Mouse (Mus musculus) embryonic facial prominence, embryonic 10.5 days (tissue): ENCODE results near the gene Apbb1ip. TPM values are rescaled to one million over a fixed set of nuclear protein-coding genes. Genes with fewer than 3 reads are reported as not detected.

Experiments used
- DNase-seq: peaks from one replicate; pipeline ENCODE4 v3.0.0-alpha.2; 2017; ENCODE audit warnings: low spot score
- H3K27ac ChIP-seq: fragments of 300-500 bp; sonication (generic); replicated peaks from 2 replicates; pipeline ENCODE4 v1.5.1; 2016; ENCODE audit warnings: mild to moderate bottlenecking
- H3K27me3 ChIP-seq: fragments of 300-500 bp; sonication (generic); replicated peaks from 2 replicates; pipeline ENCODE4 v1.6.1; 2016; ENCODE audit warnings: low read depth, mild to moderate bottlenecking; ENCODE audit not compliant: poor library complexity, severe bottlenecking
- H3K36me3 ChIP-seq: fragments of 300-500 bp; sonication (generic); replicated peaks from 2 replicates; pipeline ENCODE4 v1.6.1; 2016; ENCODE audit warnings: mild to moderate bottlenecking, moderate library complexity
- H3K4me1 ChIP-seq: fragments of 300-500 bp; sonication (generic); 2 replicates; pipeline ENCODE4 v1.6.1; 2016
- H3K4me3 ChIP-seq: fragments of 300-500 bp; sonication (generic); 2 replicates; pipeline ENCODE4 v1.5.1; 2016; ENCODE audit warnings: mild to moderate bottlenecking, moderate library complexity
- H3K9me3 ChIP-seq: fragments of 300-500 bp; sonication (generic); 2 replicates; pipeline ENCODE4 v1.6.1; 2016; ENCODE audit warnings: mild to moderate bottlenecking
- WGBS: fragments of 180-500 bp; shearing (Covaris S2); methylation state at CpG from one replicate; pipeline ENCODE4 v1.1.7; 2016; 5-methylcytosine and 5-hydroxymethylcytosine counted together
- polyA plus RNA-seq: library from polyadenylated mRNA; unstranded; fragments of >200 nt; fragmentation: Nextera tagmentation; extraction: Ambion mirVana; gene quantifications from 2 replicates; pipeline ENCODE4 v1.2.1, GENCODE M21; 2016

Apbb1ip gene
- polyA plus RNA-seq, 1 experiment from 2014 or later = 1.6 TPM

DNA sequence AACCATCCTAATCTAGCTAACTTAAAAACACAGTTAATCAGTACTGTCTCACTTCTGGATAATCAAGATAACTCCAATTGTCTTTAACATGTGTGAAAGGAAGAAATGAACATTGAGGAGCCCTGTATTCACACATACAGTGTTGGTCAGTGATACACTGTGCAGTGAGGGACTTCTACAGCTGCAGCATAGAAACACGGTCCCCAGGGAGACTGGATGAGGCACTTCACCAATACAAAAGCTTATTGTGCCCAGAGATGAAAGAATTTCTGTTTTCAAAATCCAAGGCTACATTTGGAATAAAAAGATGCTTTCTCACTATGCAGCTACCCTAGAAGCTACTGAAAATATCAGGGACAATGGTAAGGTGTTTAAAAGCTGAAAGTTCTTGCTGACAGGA lies 7.0 kb downstream of the Apbb1ip start:
- Histone ChIP-seq H3K9me3 (no peaks in the 10 kb centered on the region), H3K27ac (no peak overlapping the region), H3K27me3 (no peaks in the 10 kb centered on the region), H3K36me3 (no peaks in the 10 kb centered on the region), H3K4me3 (no peak overlapping the region), H3K4me1 (no peaks in the 10 kb centered on the region)
- 59% methylated on average over 1 of the region's 1 CpGs for WGBS
- no peak for DNase-seq

DNA sequence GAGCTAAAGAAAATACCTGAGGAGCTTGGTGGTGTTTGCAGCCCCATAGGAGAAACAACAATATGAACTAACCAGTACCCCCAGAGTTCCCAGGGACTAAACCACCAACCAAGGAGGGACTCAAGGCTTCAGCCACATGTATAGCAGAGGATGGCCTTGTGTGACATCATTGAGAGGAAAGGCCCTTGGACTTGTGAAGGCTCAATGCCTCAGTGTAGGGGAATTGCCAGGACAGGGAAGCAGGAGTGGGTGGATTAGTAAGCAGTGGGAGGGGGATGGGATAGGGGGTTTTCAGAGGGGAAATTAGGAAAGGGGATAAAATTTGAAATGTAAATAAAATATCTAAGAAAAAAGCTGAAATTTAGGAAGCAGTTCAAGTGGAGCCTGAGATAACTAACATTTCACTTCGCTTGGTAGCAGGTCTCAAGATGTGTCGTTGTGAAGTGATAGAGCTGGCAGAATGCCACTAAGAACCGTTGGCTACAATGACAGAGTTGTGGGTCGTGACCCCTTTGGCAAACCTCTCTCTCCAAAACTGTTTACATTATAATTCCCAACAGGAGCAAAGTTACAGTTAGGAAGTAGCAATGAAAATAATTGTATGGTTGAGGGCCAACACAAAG lies 7.6 kb downstream of the Apbb1ip start:
- Histone ChIP-seq H3K4me1 (no peaks in the 10 kb centered on the region), H3K4me3 (no peak overlapping the region), H3K9me3 (no peaks in the 10 kb centered on the region), H3K36me3 (no peaks in the 10 kb centered on the region), H3K27ac (no peak overlapping the region), H3K27me3 (no peaks in the 10 kb centered on the region)
- 80% methylated on average over 4 of the region's 4 CpGs for WGBS
- no peak for DNase-seq

DNA sequence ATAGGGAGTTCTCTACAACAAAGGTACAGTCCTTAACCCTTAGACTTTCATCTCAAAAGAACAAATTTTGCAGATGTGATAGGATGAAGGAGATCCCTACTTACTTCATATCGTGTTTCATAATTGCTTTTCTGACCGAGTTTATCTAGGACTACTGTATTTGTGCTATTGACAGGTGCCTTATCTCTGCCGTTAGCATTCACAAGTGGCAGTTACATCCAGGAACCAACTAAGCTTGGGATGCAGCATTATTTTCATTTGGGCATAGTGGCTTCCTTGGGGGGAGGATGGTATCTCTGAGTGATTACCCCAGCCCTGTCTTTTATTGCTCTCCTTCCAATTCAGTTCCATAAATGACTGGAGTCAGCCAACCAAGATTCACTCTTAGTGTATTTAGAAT lies 8.2 kb downstream of the Apbb1ip start:
- WGBS = 86% methylated on average over 3 of the region's 3 CpGs

DNA sequence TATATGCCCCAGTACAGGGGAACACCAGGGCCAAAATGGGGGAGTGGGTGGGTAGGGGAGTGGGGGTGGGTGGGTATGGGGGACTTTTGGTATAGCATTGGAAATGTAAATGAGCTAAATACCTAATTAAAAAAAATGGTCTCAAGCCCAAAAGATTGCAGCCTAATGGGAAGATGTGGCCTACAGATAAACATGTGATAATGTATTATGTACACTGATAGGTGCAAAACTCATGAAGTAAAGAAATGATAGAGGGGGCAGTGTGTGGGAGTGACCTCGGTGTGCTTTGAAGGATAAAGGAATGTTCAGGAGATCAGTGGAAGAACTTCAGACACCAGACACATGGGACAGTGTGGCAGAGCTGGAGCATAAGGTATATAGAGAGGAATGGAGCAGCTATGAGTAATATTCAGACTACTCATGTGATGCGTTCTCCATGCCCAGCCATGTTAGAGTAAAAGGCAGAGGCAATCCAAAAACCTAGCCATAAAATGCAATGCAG lies 9.3 kb downstream of the Apbb1ip start:
- Histone ChIP-seq H3K9me3 (no peaks in the 10 kb centered on the region), H3K36me3 (no peaks in the 10 kb centered on the region), H3K4me3 (no peak overlapping the region), H3K27ac (no peak overlapping the region), H3K27me3 (no peaks in the 10 kb centered on the region), H3K4me1 (no peaks in the 10 kb centered on the region)
- 88% methylated on average over 2 of the region's 2 CpGs for WGBS
- DNase-seq = no peak

More for the DNA sequence above, 8.2 kb downstream of the Apbb1ip start:
- Histone ChIP-seq H3K9me3 (no peaks in the 10 kb centered on the region), H3K27me3 (no peaks in the 10 kb centered on the region), H3K27ac (no peak overlapping the region), H3K36me3 (no peaks in the 10 kb centered on the region), H3K4me1 (no peaks in the 10 kb centered on the region), H3K4me3 (no peak overlapping the region)
- DNase-seq = no peak

DNA sequence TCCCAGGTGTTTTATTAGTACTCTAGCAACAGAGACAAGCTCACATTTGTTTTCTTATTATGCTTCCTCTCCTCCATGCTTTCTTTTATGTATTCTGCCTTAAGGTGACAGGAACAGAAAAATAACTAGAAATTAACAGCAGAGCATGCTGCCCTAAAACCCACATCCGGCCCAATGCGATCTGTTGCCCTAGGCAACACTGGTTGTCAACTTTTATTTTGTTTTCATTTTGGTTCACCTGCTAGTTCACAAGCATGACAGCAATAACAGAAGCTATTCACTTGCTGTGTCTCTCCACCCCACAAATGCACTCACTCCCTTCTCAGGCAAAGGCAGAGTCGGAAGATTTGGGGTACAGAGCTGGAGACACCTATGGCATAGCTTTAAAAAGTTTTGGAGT lies 10.3 kb downstream of the Apbb1ip start:
- Histone ChIP-seq H3K27me3 (no peaks in the 10 kb centered on the region), H3K4me3 (no peak overlapping the region), H3K36me3 (no peaks in the 10 kb centered on the region), H3K9me3 (no peaks in the 10 kb centered on the region), H3K4me1 (no peaks in the 10 kb centered on the region), H3K27ac (no peak overlapping the region)
- WGBS = 76% methylated on average over 3 of the region's 3 CpGs
- DNase-seq = no peak

DNA sequence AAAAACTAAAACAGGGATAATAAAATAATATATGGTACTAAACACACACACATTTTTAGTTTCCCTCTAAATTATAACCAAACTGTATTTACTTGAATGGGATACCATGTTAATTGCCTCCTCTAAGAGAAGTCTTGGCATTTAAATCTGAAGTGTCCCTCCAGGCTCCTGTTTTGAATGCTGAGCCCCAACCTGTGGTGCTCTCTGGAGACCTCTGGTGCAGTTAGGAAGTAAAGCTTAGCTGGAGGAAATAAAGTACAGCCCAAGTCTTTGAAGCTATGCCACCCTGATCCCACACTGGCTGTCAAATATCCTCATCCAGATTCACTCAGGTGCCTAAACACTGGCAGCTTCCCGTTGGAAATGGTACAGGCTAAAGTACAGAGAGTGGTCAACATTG lies 10.9 kb downstream of the Apbb1ip start:
- no peaks in the 10 kb centered on the region for H3K9me3 ChIP-seq
- no peak for DNase-seq
- no peaks in the 10 kb centered on the region for H3K36me3 ChIP-seq
- H3K27me3 ChIP-seq = no peaks in the 10 kb centered on the region
- no peaks in the 10 kb centered on the region for H3K4me1 ChIP-seq
- H3K4me3 ChIP-seq = no peak overlapping the region
- no peak overlapping the region for H3K27ac ChIP-seq
- 58% methylated on average over 1 of the region's 1 CpGs for WGBS

DNA sequence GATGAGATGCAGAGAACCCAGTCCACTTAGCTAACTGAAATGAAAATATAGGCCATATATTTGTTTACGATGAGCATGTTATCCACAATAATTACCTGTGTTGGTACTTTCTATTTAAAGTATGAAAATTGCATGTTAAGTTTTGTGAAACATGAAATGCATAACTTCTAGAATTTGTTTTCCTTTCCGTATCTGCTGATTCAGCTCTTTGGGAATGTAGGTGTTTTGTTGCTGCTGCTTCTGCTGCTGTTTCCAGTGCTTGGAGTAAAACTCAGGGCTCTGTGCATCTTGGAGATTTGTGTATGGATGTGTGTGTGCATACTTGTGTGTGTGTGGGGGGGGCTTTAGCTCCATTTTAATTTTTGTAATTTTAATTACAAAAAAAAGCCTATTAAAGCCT lies 14.8 kb downstream of the Apbb1ip start:
- no peaks in the 10 kb centered on the region for H3K36me3 ChIP-seq
- H3K4me1 ChIP-seq = no peaks in the 10 kb centered on the region
- no peak overlapping the region for H3K27ac ChIP-seq
- WGBS = 93% methylated on average over 2 of the region's 2 CpGs
- no peak for DNase-seq
- no peaks in the 10 kb centered on the region for H3K27me3 ChIP-seq
- H3K4me3 ChIP-seq = no peak overlapping the region
- H3K9me3 ChIP-seq = no peaks in the 10 kb centered on the region

DNA sequence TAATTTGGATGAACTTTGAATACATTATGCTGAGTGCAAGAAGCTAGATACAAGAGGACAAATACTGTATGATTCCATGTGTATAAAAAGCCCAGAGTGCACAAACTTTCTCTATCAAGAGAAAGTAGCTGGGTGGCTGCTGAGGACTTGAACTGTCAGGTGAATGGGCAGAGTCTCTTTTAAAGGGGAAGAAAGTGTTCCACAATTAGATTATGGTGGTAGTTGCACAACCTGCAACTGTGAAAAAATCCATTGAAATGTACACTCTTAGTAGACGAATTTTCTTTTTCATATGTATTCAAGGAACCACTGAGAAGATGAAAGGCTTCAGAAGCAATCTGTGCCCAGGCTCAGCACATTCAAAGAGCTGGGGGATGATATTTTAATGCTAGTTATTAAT lies 15.7 kb downstream of the Apbb1ip start:
- Histone ChIP-seq H3K4me1 (no peaks in the 10 kb centered on the region), H3K4me3 (no peak overlapping the region), H3K27me3 (no peaks in the 10 kb centered on the region), H3K27ac (no peak overlapping the region), H3K9me3 (no peaks in the 10 kb centered on the region), H3K36me3 (no peaks in the 10 kb centered on the region)
- DNase-seq = no peak
- WGBS = 56% methylated on average over 1 of the region's 1 CpGs

DNA sequence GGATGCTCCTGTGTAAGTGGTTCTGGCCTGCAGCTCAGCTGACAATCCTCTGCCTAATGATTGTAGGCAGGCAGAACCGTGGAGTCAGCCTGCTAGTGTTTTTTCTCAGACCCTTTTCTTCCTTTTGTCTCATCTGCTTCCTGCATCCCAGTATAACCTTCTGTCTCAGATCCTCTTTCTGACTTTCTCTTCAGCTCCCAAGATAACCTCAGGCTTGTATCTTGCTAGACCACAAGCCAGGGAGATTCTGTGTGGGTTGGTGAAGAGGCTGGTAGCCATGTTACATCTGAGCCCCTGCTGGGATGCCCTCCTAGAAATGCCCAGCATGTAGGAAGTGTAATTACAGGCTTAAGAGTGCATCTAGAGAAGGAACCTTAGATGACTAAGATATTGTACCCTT lies 16.5 kb downstream of the Apbb1ip start:
- DNase-seq = no peak
- Histone ChIP-seq H3K4me3 (no peak overlapping the region), H3K9me3 (peaks cover 6% of the 10 kb centered on the region), H3K27ac (no peak overlapping the region), H3K36me3 (no peaks in the 10 kb centered on the region), H3K4me1 (no peaks in the 10 kb centered on the region), H3K27me3 (no peaks in the 10 kb centered on the region)
- 58% methylated on average over 1 of the region's 1 CpGs for WGBS

DNA sequence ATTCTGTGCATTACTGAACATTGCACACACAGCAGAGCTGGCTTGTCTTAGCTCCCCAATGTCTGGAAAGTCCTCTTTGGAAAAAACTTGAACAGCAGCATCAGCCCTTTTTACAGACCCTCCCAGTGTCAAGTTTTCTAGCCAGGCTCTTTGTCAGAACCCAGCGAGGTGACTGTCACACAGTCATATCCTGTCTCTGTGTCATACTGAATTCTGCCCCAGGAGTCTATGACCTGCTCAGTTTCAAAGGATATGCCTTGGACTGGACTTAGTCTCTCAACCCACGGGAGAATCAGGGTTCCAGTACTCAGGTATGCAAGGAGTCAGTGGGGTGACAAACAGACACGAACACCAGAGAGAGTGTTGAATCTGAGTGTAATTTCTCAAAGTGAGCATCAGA lies 21.2 kb downstream of the Apbb1ip start:
- WGBS = 77% methylated on average over 3 of the region's 3 CpGs
- no peaks in the 10 kb centered on the region for H3K36me3 ChIP-seq
- no peaks in the 10 kb centered on the region for H3K4me1 ChIP-seq
- no peaks in the 10 kb centered on the region for H3K27me3 ChIP-seq
- H3K27ac ChIP-seq = no peak overlapping the region
- DNase-seq = no peak
- H3K4me3 ChIP-seq = no peak overlapping the region
- peaks cover 13% of the 10 kb centered on the region for H3K9me3 ChIP-seq

DNA sequence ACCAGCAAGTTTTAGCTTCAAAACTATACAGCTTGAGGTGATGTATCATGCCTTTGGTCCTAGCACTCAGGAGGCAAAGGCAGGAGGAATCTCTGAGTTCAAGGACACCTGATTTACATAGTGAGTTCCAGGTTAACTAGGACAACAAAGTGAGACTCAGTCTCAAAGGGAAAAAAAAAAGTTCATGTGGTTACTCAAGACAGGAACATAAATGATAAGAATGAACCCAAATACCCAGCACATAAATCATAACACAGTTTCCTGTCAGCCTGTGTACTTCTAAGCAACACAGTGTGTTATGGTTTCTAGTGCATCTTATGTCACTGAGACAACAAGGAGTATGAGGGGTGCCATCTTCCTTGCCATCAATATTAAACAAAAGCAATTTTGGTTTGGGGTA lies 22.6 kb downstream of the Apbb1ip start:
- H3K4me1 ChIP-seq = no peaks in the 10 kb centered on the region
- H3K9me3 ChIP-seq = peaks cover 13% of the 10 kb centered on the region
- H3K36me3 ChIP-seq = no peaks in the 10 kb centered on the region
- H3K27me3 ChIP-seq = no peaks in the 10 kb centered on the region
- H3K27ac ChIP-seq = no peak overlapping the region
- no peak for DNase-seq
- H3K4me3 ChIP-seq = no peak overlapping the region

DNA sequence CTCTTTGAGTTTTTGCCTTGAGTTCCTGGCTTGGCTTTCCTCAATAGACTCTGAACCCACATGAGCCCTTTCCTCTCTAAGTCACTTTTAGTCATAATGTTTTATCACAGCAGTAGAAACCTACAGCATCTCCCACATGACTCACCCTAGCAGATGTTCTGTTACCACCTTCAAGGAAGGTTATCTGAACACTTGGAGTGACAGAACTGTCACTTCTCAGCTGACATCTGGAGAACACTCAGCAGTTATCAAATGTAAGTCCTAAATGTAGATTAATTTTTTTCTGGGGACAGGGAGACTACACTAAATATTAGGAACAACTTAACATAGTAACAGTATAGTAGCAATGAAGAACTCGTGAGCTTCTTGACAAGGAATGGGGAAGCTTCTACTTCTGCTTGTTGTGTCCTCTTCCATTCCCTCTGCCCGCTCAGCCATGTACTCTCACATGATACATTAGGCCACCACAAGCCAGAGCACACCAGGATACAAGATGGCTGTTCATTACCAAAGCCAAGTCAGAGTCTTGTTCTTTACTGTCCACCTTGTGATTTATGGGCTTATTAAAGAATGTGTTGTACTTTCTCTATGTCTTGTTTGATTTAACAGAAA lies 25.6 kb downstream of the Apbb1ip start:
- no peaks in the 10 kb centered on the region for H3K27me3 ChIP-seq
- DNase-seq = no peak
- H3K36me3 ChIP-seq = no peaks in the 10 kb centered on the region
- no peak overlapping the region for H3K4me3 ChIP-seq
- 85% methylated on average over 2 of the region's 2 CpGs for WGBS
- H3K9me3 ChIP-seq = peaks cover 13% of the 10 kb centered on the region
- H3K27ac ChIP-seq = no peak overlapping the region
- no peaks in the 10 kb centered on the region for H3K4me1 ChIP-seq

DNA sequence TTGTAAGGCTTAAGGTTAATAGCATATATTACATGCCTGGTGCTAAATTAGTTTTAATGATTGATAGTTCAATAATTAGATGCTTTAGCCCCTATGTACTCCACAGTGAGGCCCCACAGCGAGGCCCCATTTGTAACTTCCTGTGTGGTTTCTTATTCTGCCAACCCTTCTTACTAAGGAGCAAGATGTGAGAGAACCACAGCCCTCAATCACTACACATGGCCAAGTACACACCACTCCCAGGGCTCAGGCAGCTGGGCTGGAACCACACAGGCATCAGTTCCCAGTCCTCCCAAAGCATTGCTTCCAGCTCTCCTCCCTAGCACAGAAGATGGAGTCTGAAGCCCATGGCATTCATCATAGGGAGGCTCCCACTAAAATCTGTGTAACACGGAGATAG lies 31.7 kb downstream of the Apbb1ip start:
- Histone ChIP-seq H3K9me3 (no peaks in the 10 kb centered on the region), H3K27me3 (no peaks in the 10 kb centered on the region), H3K4me1 (no peaks in the 10 kb centered on the region), H3K27ac (no peak overlapping the region), H3K4me3 (no peak overlapping the region), H3K36me3 (no peaks in the 10 kb centered on the region)
- no peak for DNase-seq
- WGBS = 79% methylated on average over 2 of the region's 2 CpGs
